Mouse (Mus musculus) embryo, embryonic 10 days (tissue): Measurements from ENCODE around the gene A030005K14Rik.

Source experiments
- DNase-seq: peaks from one replicate; pipeline ENCODE4 v3.0.0-alpha.2; 2015; ENCODE audit warnings: low spot score

Gene A030005K14Rik

DNA sequence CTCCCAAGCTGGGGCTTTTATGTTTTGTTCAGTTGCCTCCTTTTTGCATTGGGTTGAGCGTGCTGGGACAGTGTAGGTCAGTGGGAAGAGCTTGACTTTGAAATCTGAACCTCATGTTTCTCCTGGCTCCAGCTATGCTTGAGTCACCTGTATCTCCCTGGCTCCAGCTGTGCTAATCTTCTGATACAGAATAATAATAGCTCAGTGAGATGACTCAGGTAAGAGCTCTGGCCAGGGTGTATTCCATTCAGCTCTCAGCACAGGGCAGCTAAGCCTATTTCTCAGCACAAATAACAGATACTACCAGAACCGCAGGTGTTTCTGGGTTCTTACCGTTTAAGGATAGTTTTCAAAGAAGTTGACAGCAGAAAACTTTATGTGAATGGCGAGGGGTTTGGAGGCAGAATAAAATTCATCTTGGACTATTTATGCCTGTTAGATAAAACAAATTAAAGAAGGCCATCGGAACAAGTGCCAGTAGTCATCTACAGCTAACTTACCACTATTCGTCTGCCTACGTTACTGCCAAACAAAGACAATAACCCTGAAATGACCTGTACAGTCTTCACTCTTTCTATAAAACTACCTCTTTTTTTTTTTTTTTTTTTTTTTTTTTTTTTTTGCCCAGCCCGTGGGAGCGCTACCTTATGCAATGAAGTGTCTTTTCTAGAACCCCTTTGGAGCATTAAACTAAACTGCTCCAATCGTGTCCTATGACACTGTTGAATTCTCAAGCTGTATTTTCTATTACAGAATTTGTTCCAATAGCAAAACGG lies 22.1 kb downstream of the A030005K14Rik start:
- no peak for DNase-seq

DNA sequence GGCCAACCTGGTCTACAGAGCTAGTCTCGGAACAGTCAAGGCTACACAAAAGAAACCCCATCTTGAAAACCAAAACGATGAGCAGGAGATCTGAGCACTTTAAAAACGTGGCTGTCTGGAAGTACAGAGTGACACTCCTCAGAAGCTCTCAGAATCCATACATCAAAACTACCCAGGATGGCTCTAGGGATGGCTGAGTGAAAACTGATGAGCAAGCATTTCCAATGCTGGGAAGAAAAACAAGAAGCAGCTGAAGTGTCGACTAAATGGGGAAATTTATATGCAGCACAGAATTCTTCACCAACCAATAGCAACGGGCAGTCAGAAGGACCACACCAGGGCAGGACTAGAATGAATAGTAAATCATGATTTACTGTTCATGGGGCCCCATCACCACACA lies 24.7 kb downstream of the A030005K14Rik start:
- DNase-seq: no peak

DNA sequence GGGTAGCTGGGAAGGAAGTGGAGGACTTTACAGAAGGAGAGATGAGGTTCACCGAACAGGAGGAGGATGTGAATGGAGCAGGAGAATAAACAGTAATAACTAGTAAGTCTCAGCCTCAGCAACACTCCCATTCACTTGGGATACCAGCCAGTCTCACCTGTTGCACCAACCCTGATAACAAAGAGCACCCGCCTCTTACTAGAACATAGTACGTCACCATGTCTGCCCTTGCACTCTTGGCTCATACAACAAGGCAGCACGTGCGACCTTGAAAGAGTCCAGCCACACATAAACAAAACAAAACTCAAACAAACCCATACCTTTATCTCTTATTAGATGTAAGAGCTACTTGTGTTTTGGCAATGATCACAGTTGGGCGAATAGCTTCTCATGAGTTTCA lies 26.7 kb downstream of the A030005K14Rik start:
- no peak for DNase-seq

DNA sequence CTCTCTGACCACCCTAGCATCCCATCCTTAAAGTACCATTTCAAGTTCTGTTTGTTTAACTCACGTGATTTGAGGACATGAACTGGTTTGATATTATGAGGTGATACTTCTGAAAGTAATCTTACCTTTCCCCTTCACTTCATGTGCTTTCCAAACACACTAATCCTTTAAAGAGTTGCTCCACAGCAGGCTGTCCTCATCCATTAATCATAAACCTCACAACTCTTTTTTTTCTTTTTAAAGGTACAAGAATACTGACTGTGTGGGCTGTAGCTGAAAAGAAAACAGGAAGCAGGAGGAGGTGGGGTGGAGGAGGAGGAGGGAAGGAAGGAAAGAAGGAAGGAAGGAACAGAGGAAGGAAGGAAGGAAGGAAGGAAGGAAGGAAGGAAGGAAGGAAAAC lies 27.2 kb downstream of the A030005K14Rik start:
- DNase-seq: no peak

DNA sequence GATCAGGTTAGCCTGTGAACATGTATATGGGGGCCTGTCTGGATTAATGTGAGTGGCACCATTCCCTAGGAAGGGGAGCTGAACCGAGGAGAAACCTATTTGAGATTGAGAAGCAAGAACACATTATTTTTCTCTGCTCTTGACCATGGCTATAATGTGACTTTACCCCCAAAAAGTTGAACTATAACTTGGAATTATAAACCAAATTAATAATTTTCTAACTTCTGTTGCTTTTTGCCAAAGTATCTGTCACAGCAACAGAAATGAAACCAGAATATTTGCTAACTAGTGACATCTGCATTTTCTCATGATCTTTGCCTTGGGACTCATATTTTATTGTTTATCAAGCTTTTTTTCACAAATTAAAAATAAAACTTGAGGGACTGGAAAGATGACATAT lies 42.6 kb downstream of the A030005K14Rik start:
- no peak for DNase-seq

DNA sequence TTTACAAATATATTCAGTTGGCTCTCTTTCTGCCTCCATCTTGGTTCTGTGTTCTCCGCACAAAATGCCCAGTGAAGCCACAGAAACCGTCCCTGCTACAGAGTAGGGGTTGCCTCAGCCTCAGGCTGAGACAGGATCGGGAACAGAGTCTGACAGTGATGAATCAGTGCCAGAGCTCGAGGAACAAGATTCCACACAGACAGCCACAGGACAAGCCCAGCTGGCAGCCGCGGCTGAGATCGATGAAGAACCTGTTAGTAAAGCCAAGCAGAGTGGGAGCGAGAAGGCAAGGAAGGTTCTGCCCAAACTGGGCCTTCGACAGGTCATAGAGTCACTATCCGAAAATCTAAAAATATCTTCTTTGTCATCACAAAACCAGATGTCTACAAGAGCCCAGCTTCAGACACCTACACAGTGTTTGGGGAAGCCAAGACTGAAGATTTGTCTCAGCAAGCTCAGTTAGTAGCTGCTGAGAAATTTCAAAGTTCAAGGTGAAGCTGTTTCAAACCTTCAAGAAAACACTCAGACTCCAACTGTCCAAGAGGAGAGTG lies 43.8 kb downstream of the A030005K14Rik start:
- DNase-seq: no peak

DNA sequence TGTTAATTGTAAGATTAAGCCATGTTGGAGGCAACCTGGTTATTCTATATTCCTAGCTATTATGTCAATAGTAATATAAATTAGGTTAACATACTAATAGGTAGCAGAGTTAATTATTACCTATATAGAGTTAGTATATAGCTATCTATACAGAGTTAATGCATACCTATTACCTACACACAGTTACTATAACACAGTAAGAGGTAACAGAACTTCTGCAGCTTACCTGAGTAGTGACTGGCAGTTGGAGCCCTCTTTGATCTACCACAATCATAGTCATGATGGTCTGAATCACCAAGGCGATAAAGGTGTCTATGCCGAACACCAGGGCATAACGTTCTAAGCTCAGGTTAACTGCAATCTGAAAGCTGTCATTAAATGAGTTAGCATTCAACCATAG lies 44.7 kb downstream of the A030005K14Rik start:
- no peak for DNase-seq
